7 mouse cellular contexts compared by ENCODE assay signal in the genomic region with DNA sequence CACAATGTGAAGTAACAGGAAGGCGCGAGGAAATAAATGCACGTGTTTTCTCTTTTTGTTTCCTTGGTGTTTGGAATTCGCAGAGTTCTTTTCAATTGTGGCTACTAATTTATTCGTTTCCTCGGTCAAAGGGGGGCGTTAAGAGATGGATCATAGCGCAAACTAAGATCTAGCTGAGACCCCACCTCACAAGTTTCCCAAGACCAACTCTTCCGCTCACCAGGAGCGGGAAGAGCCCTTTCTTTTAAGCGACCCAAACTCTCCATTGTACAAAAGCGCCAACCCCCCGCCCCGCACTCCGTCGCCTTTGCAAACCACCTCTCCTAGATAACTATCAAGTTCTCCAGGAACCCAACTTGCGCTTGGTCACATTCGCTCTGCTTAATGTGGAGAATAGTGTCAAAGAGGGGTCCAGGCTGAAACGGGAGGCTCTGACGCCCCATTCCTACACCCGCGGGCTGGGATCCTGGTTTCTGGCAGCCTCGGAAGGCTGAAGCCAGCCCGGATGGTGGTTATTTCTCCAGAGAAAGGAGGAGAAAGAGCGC. TPM values are rescaled to one million over a fixed set of nuclear protein-coding genes. Genes with fewer than 3 reads are reported as not detected.
DNase-seq lines count a peak whose midpoint lies in the region; ATAC-seq and TF ChIP-seq lines count a peak whose summit lies in the region.

No protein-coding gene starts in this region.

- peak overlapping the region; percentile 82 for H3K9ac ChIP-seq in forebrain, embryonic 16.5 days (replicated peaks; ENCODE audit: low read depth, low read length)
- peak overlapping the region; percentile 59; the same call in 1 of the 2 replicates for H3K9ac ChIP-seq in limb, embryonic 14.5 days (ENCODE audit: low read depth, low read length, severe bottlenecking)

- under 1% methylated on average over 25 of the region's 25 CpGs for WGBS in forebrain, embryonic 16.5 days
- 0% methylated on average over 25 of the region's 25 CpGs for WGBS in limb, embryonic 14.5 days

- peak overlapping the region; percentile 84 for H3K4me3 ChIP-seq in forebrain, embryonic 16.5 days (replicated peaks; ENCODE audit: low read length)
- peak overlapping the region; percentile 62 for H3K4me3 ChIP-seq in limb, embryonic 14.5 days (replicated peaks; ENCODE audit: low read length)

- peak; percentile 13 to 15 for DNase-seq in right cerebral cortex, adult 2 months (ENCODE audit: low spot score in 2 of 2)
- DNase-seq in right cerebral cortex, adult 18-20 months = no peak
- no peak for DNase-seq in limb, embryonic 14.5 days (ENCODE audit: low spot score)
- DNase-seq in spleen, adult 18-20 months = no peak
- DNase-seq in left cerebral cortex, adult 11 months (ENCODE audit: low spot score) = no peak
- DNase-seq in urinary bladder, postnatal 36 days (ENCODE audit: low spot score in 2 of 2) = no peak

- H3K4me1 ChIP-seq in forebrain, embryonic 16.5 days (replicated peaks; ENCODE audit: control insufficient read depth, insufficient read depth, low read length) = peaks cover 33% of the 10 kb centered on the region
- H3K4me1 ChIP-seq in limb, embryonic 14.5 days (ENCODE audit: control insufficient read depth, insufficient read depth, low read length) = peaks cover 21% of the 10 kb centered on the region

- TF ChIP-seq POLR2A in limb, embryonic 14.5 days (IDR thresholded peaks at IDR 0.05; ENCODE audit: borderline replicate concordance, extremely low read depth, insufficient read depth, insufficient read length) = no peak

- H3K27me3 ChIP-seq in forebrain, embryonic 16.5 days (replicated peaks; ENCODE audit: control insufficient read depth, insufficient read depth, low read length) = no peaks in the 10 kb centered on the region
- peaks cover 47% of the 10 kb centered on the region for H3K27me3 ChIP-seq in limb, embryonic 14.5 days (ENCODE audit: control insufficient read depth, insufficient read depth, low read length)

- no peaks in the 10 kb centered on the region for H3K9me3 ChIP-seq in forebrain, embryonic 16.5 days (ENCODE audit: control insufficient read depth, low read length)
- no peaks in the 10 kb centered on the region for H3K9me3 ChIP-seq in limb, embryonic 14.5 days (ENCODE audit: control insufficient read depth, low read length)

- H3K36me3 ChIP-seq in forebrain, embryonic 16.5 days (ENCODE audit: control insufficient read depth, insufficient read depth) = no peaks in the 10 kb centered on the region
- H3K36me3 ChIP-seq in limb, embryonic 14.5 days (ENCODE audit: control insufficient read depth, insufficient read depth, low read length) = no peaks in the 10 kb centered on the region

- peak overlapping the region; percentile 85 for H3K27ac ChIP-seq in forebrain, embryonic 16.5 days (ENCODE audit: low read length)
- no peak overlapping the region for H3K27ac ChIP-seq in limb, embryonic 14.5 days (replicated peaks; ENCODE audit: low read depth, low read length)

- peak overlapping the region; percentile 95 for H3K4me2 ChIP-seq in forebrain, embryonic 16.5 days (ENCODE audit: low read length)
- peak overlapping the region; percentile 99 for H3K4me2 ChIP-seq in limb, embryonic 14.5 days (replicated peaks; ENCODE audit: low read depth, low read length, severe bottlenecking)

- ATAC-seq in forebrain, embryonic 16.5 days = peak; percentile 2; the same call in 1 of the 2 replicates
- ATAC-seq in limb, embryonic 14.5 days (ENCODE audit: low FRiP score, low read depth) = no peak

RNA-seq across cellular contexts. Expression of a gene that starts 0.9 kb away (rescaled TPM):
- polyA plus RNA-seq in forebrain, embryonic 16.5 days (2015; fragmentation: Nextera tagmentation; extraction: Ambion mirVana) = 17.7 and 17.9 TPM in 2 replicates
- 5.3 and 6.4 TPM in 2 replicates for polyA plus RNA-seq in limb, embryonic 14.5 days (2012; rRNA removed)
- polyA plus RNA-seq in limb, embryonic 14.5 days (2014; fragmentation: Nextera tagmentation; extraction: Ambion mirVana) = 5.9 and 9.1 TPM in 2 replicates

Comparison
In these comparisons a context has a peak if more than half of its experiments do, and no peak if none do; other contexts are left out.
1. DNase-seq: peak in right cerebral cortex, adult 2 months (2 of 2); none in right cerebral cortex, adult 18-20 months (single experiment), limb, embryonic 14.5 days (single experiment), spleen, adult 18-20 months (0 of 2), left cerebral cortex, adult 11 months (single experiment) and urinary bladder, postnatal 36 days (0 of 2).